Mouse (Mus musculus) heart, embryonic 11.5 days (tissue): ENCODE results near the gene Mterf1a. TPM values are rescaled to one million over a fixed set of nuclear protein-coding genes. Genes with fewer than 3 reads are reported as not detected.
"Not testable (repeated sequence)": the region's sequence is repeated elsewhere in the genome, so short reads cannot be mapped to it uniquely, and the experiment has no call there.

Experiments
- ATAC-seq: fragments of 200-750 bp; cut with Nextera tagmentation; replicated peaks from 2 replicates; pipeline ENCODE4 v1.8.0; 2017; ENCODE audit warnings: moderate library complexity; ENCODE audit not compliant: insufficient number of reproducible peaks, low FRiP score, low TSS enrichment
- H3K27ac ChIP-seq: fragments of 300-500 bp; sonication (generic); 2 replicates; pipeline ENCODE4 v1.5.1; 2014; ENCODE audit warnings: mild to moderate bottlenecking, low read depth, low read length
- H3K27me3 ChIP-seq: fragments of 300-500 bp; sonication (generic); 2 replicates; pipeline ENCODE4 v1.6.1; 2014; ENCODE audit warnings: mild to moderate bottlenecking, low read length, mixed read lengths; ENCODE audit not compliant: control insufficient read depth, insufficient read depth
- H3K36me3 ChIP-seq: fragments of 300-500 bp; sonication (generic); 2 replicates; pipeline ENCODE4 v1.6.1; 2014; ENCODE audit warnings: mild to moderate bottlenecking, low read length, moderate library complexity, mixed read lengths; ENCODE audit not compliant: control insufficient read depth, insufficient read depth
- H3K4me1 ChIP-seq: fragments of 300-500 bp; sonication (generic); 2 replicates; pipeline ENCODE4 v1.6.1; 2014; ENCODE audit warnings: low read length; ENCODE audit not compliant: control insufficient read depth, insufficient read depth
- H3K4me2 ChIP-seq: fragments of 300-500 bp; sonication (generic); 2 replicates; pipeline ENCODE4 v1.6.1; 2014; ENCODE audit warnings: mild to moderate bottlenecking, moderate library complexity
- H3K4me3 ChIP-seq: fragments of 300-500 bp; sonication (generic); 2 replicates; pipeline ENCODE4 v1.5.1; 2014; ENCODE audit warnings: low read depth, low read length
- H3K9ac ChIP-seq: fragments of 300-500 bp; sonication (generic); 2 replicates; pipeline ENCODE4 v1.6.1; 2014; ENCODE audit warnings: mild to moderate bottlenecking, low read depth, low read length, moderate library complexity
- H3K9me3 ChIP-seq: fragments of 300-500 bp; sonication (generic); replicated peaks from 2 replicates; pipeline ENCODE4 v1.6.1; 2016; ENCODE audit warnings: low read length; ENCODE audit not compliant: control insufficient read depth
- WGBS: fragments of 180-500 bp; shearing (Covaris S2); extraction: QIAGEN DNeasy Blood & Tissue Kit; methylation state at CpG from one replicate; pipeline ENCODE4 v1.1.7; 2014; ENCODE audit not compliant: insufficient replicate concordance; 5-methylcytosine and 5-hydroxymethylcytosine counted together
- polyA plus RNA-seq: library from polyadenylated mRNA; unstranded; fragments of >200 nt; fragmentation: Nextera tagmentation; extraction: Ambion mirVana; gene quantifications from 2 replicates; pipeline ENCODE4 v1.2.1, GENCODE M21; 2014

The Mterf1a gene
- polyA plus RNA-seq, result 6.9 and 8.2 TPM in 2 replicates

GRCm38 (mm10) chr5:3893459-3894293 lies at the start of gene Mterf1a:
TSS of gene Mterf1a (minus strand) at chr5:3893933.
- not testable (repeated sequence) for H3K9me3 ChIP-seq, H3K4me1 ChIP-seq, H3K27ac ChIP-seq, H3K36me3 ChIP-seq, H3K27me3 ChIP-seq
- 1% methylated on average over 7 of the region's 47 CpGs for WGBS
- Histone ChIP-seq H3K9ac (peak within 1 kb of the TSS; percentile 65), H3K4me2 (peak within 1 kb of the TSS; percentile 62), H3K4me3 (peak within 1 kb of the TSS; percentile 38)
- peak; percentile 100 for ATAC-seq

GRCm38 (mm10) chr5:3943169-3943568 lies 49.4 kb upstream of the Mterf1a start:
- H3K9ac ChIP-seq, H3K9me3 ChIP-seq, H3K4me2 ChIP-seq, ATAC-seq, H3K27me3 ChIP-seq, H3K36me3 ChIP-seq, H3K27ac ChIP-seq, H3K4me3 ChIP-seq: not testable (repeated sequence)
- peaks cover 14% of the 10 kb centered on the region for H3K4me1 ChIP-seq
- WGBS, result 73% methylated on average over 4 of the region's 4 CpGs

GRCm38 (mm10) chr5:3941240-3941639 lies 47.5 kb upstream of the Mterf1a start:
- Histone ChIP-seq H3K4me1 (peaks cover 29% of the 10 kb centered on the region), H3K27ac (no peak overlapping the region), H3K4me2 (no peak overlapping the region), H3K4me3 (no peak overlapping the region), H3K27me3 (no peaks in the 10 kb centered on the region), H3K9me3 (no peaks in the 10 kb centered on the region), H3K9ac (no peak overlapping the region), H3K36me3 (no peaks in the 10 kb centered on the region)
- ATAC-seq, result no peak
- 90% methylated on average over 2 of the region's 2 CpGs for WGBS

GRCm38 (mm10) chr5:3939335-3939734 lies 45.6 kb upstream of the Mterf1a start:
- Histone ChIP-seq H3K36me3 (no peaks in the 10 kb centered on the region), H3K4me2 (no peak overlapping the region), H3K27ac (peak overlapping the region; percentile 59; the same call in 1 of the 2 replicates), H3K27me3 (no peaks in the 10 kb centered on the region), H3K9me3 (no peaks in the 10 kb centered on the region), H3K4me3 (no peak overlapping the region), H3K9ac (no peak overlapping the region), H3K4me1 (peaks cover 29% of the 10 kb centered on the region)
- no peak for ATAC-seq
- 89% methylated on average over 5 of the region's 5 CpGs for WGBS

- ATAC-seq, result no peak
- H3K9ac ChIP-seq, result peak overlapping the region; percentile 39; the same call in 1 of the 2 replicates
- WGBS, result 69% methylated on average over 3 of the region's 3 CpGs
These were observed 45.2 kb upstream of the Mterf1a start for GRCm38 (mm10) chr5:3938905-3939304.

GRCm38 (mm10) chr5:3935778-3936554 lies 42.2 kb upstream of the Mterf1a start:
- 84% methylated on average over 8 of the region's 8 CpGs for WGBS

More at GRCm38 (mm10) chr5:3938905-3939304, 45.2 kb upstream of the Mterf1a start:
- no peak overlapping the region for H3K4me3 ChIP-seq
- peaks cover 29% of the 10 kb centered on the region for H3K4me1 ChIP-seq
- no peaks in the 10 kb centered on the region for H3K36me3 ChIP-seq
- no peaks in the 10 kb centered on the region for H3K27me3 ChIP-seq
- H3K27ac ChIP-seq, result peak overlapping the region; percentile 59
- no peaks in the 10 kb centered on the region for H3K9me3 ChIP-seq
- H3K4me2 ChIP-seq, result peak overlapping the region; percentile 24; the same call in 1 of the 2 replicates

GRCm38 (mm10) chr5:3935266-3935665 lies 41.5 kb upstream of the Mterf1a start:
- Histone ChIP-seq H3K9ac (no peak overlapping the region), H3K27me3 (no peaks in the 10 kb centered on the region), H3K36me3 (no peaks in the 10 kb centered on the region), H3K9me3 (no peaks in the 10 kb centered on the region), H3K4me1 (peaks cover 30% of the 10 kb centered on the region), H3K4me2 (no peak overlapping the region), H3K4me3 (no peak overlapping the region), H3K27ac (no peak overlapping the region)
- WGBS, result 85% methylated on average over 5 of the region's 5 CpGs
- ATAC-seq, result no peak

More at GRCm38 (mm10) chr5:3935778-3936554, 42.2 kb upstream of the Mterf1a start:
- H3K4me3 ChIP-seq, result no peak overlapping the region
- no peaks in the 10 kb centered on the region for H3K9me3 ChIP-seq
- no peak for ATAC-seq
- H3K4me2 ChIP-seq, result no peak overlapping the region
- no peak overlapping the region for H3K27ac ChIP-seq
- H3K4me1 ChIP-seq, result peaks cover 29% of the 10 kb centered on the region
- H3K36me3 ChIP-seq, result no peaks in the 10 kb centered on the region
- no peaks in the 10 kb centered on the region for H3K27me3 ChIP-seq
- H3K9ac ChIP-seq, result no peak overlapping the region

- 89% methylated on average over 3 of the region's 3 CpGs for WGBS
- no peak for ATAC-seq
These were observed 39.8 kb upstream of the Mterf1a start for GRCm38 (mm10) chr5:3933551-3933950.

More at GRCm38 (mm10) chr5:3933551-3933950, 39.8 kb upstream of the Mterf1a start:
- no peaks in the 10 kb centered on the region for H3K9me3 ChIP-seq
- peaks cover 29% of the 10 kb centered on the region for H3K4me1 ChIP-seq
- H3K9ac ChIP-seq, result no peak overlapping the region
- H3K4me3 ChIP-seq, result no peak overlapping the region
- H3K4me2 ChIP-seq, result no peak overlapping the region
- H3K36me3 ChIP-seq, result no peaks in the 10 kb centered on the region
- H3K27me3 ChIP-seq, result no peaks in the 10 kb centered on the region
- H3K27ac ChIP-seq, result no peak overlapping the region
